Mouse (Mus musculus): ENCODE measurements around the gene Ttc7.
"Not testable (repeated sequence)": the region's sequence is repeated elsewhere in the genome, so short reads cannot be mapped to it uniquely, and the experiment has no call there.

Gene Ttc7

DNA sequence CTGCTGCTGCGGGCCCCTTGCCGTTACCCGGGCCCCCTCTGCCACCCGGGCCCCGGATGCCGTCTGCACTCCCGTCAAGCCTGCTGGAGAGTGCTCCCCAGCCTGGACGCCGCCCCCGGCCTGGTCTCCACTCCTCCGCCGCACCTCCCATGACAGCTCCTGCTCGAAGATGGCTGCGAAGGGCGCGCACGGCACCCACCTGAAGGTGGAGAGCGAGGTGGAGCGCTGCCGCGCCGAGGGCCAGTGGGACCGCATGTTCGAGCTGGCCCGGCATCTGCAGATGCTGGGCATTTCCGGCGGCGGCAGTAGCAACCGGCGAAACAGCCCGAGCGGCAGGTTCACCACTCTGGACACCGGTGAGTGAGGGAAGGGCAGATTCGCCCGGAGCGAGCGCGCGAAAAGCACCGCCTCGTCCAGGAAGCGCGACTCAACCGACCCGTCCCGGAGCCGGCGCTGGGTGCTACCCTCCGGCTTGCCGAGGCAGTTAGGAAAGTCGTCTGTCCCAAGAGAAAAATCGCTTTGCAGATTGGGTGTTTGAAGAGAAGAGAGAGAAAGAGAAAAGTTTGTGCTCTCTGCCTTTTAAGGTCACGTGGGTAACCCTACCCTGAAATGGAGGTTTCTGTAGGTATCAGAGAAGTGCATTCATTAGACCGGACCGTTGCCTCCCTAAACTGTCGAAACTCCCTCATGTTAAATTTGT, 519 bp downstream of the Ttc7 start:
- ChIA-PET CTCF (interaction anchor here in 3 of 4 experiments (0.6 to 1.8 kb wide), 4 partner anchors 17 to 246 kb away, joined by 3 to 9 read pairs (median 5); partner anchors contain the start of gene Mcfd2 (in 1 of the 3)), POLR2A (interaction anchor here (0.5 to 4.1 kb wide), 41 partner anchors 8 to 789 kb away, joined by 3 to 45 read pairs (median 4); partner anchors contain the start of genes Calm2 (in 3 of the 4), Mcfd2 (in 3 of the 4), Cript (in 1 of the 4) and Pigf (in 1 of the 4))

DNA sequence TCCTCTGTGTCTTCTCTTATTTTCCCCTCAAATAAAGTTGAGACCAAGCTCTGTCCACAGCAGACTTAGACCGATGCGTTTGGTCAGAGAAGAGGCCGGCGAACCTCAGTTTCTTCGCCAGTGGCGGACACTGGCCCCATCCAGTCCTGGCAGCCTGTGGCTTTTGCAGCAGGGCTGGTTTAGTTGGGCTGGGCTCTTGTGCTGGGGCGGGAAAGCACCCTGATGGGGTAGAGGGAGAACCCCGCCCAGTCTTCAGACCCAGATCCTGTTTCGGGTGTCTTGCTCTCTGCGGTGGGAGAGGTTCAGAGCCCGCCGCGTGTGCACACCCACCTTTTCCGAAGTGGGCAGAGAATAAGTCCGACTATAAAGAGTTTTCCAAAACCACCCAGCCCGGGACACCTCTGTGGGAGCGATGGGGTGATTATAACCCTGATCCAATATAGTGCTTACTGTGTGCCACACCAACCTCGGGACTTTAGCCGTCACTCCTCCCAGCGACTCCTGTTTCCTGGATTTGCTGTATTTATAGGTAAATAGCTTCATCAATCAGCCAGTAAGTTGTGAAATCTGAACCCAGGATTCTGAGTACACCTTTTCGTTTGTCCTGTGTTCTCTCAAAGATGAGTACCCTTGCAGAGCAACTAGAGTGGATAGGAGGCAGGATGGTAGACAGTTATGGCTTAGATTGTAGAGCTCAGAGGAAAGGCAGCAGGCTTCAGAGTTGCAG, 1.2 kb downstream of the Ttc7 start:
- CTCF ChIA-PET = interaction anchor here in 1 of 4 experiments (0.6 kb wide), 1 partner anchor 318 kb away, joined by 3 read pairs; no protein-coding TSS in a partner anchor
- POLR2A ChIA-PET = interaction anchor here (0.6 to 4.1 kb wide), 17 partner anchors 13 to 690 kb away, joined by 3 to 45 read pairs (median 4); partner anchors contain the start of genes Calm2 (in 1 of the 4), Mcfd2 (in 1 of the 4) and Socs5 (in 1 of the 4)

DNA sequence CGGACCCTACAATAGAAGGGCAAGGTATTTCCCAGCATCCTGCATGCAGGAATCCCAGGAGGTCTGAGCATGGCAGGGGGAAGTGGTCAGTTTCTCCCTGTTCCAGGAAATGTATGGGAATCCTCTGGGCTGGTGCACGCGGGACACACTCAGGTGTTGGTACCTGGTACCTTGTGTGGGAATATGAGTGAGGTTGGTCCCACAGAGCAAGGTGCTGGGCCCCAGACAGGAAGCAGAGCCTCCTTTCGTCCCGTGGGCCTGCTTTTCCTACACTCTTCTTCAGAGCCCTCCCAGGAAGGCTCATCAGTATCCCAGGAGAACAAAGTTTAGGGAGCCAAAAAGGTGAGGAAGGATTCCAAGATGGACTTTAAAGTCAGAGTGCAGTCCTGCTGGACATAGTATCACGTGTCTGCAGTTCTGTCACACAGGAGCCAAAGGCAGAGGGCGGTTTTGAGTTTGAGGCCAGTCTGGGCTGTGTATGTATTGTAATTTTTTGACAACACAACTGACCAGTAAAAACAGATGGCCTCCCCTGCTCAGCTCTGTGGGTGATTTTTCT, 1.9 kb downstream of the Ttc7 start:
- CTCF ChIA-PET = interaction anchor here in 1 of 4 experiments (0.6 kb wide), 1 partner anchor 317 kb away, joined by 3 read pairs; no protein-coding TSS in a partner anchor
- POLR2A ChIA-PET = interaction anchor here in 3 of 4 experiments (0.6 to 4.1 kb wide), 6 partner anchors 12 to 460 kb away, joined by 3 to 45 read pairs (median 6); partner anchors contain the start of genes Mcfd2 (in 1 of the 3) and Socs5 (in 1 of the 3)

DNA sequence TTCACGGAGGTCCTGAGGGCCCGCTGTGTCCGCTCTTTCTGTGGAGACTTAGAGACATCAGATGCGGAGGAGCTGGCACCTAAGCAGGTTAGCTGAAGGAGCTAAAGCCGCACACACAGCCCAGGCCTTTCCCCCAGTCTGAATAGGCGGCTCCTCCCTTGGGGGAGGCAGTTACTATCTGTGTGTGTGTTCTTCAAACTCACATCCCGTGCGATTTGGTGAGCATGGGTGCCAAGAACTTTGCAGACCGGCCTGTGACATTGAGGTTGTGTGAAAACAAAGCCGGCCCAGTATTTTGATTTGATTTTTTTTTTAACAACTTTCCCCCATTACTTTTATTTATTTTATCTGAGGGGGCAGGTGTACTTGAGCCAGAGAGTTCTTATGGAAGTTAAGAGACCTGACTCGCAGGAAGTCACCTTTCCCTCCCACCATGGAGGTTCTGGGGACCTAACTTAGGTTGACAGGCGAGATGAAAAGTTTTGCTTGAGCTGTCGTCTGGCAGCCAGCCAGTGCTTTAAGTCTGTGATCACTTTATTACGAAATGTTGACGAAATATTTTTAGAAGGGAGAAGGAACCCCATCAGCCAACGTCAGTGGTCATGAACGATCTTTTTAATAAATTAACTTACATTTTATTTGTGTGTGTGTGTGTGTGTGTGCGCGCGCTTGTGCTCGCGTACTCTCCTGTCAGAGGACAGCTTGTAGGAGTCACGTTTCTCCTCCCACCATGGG, 3.2 kb downstream of the Ttc7 start:
- CTCF ChIA-PET = interaction anchor here in 2 of 4 experiments (0.5 to 1.3 kb wide), 2 partner anchors 28 to 345 kb away, joined by 3 read pairs; no protein-coding TSS in a partner anchor
- POLR2A ChIA-PET = interaction anchor here in 2 of 4 experiments (0.9 to 1.1 kb wide), 2 partner anchors 20 to 173 kb away, joined by 3 to 10 read pairs; partner anchors contain the start of gene Mcfd2 (in 1 of the 2)

DNA sequence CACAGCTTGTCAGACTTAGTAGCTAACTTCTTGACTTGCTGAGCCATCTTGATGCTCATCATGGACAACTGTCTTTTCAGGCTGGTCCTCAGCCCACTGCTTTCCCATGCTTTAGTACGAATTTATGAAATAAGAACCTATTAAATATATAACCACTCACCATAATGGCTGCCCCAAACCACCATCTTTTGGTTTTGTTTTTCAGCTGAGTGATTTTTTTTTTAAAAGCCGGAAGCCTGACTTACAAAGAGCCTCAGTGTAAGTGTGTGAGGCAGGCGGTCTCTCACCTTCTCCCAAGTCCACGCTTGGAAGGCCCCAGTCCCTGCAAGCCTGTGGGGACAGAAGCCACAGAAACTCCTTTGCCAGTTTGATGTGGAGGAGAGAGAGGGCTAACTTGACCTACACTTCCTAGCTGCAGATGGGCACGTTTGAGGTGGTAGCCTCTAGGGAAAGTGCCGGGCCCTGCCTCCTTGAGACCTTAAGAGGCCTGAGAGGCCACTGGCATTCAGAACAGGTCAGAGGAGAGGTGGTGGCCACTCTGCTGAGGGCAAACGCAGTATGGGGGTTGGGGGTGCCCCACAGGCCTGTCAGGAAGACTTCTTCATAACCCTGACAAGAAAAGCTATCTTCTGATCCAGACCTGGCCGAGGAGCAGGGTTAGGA, 3.9 kb downstream of the Ttc7 start:
- CTCF ChIA-PET = interaction anchor here in 1 of 4 experiments (1.3 kb wide), 1 partner anchor 28 kb away, joined by 3 read pairs; no protein-coding TSS in a partner anchor
- POLR2A ChIA-PET = interaction anchor here in 2 of 4 experiments (0.6 to 2.1 kb wide), 4 partner anchors 21 to 963 kb away, joined by 3 to 10 read pairs (median 4); partner anchors contain the start of gene Mcfd2 (in 1 of the 2)

DNA sequence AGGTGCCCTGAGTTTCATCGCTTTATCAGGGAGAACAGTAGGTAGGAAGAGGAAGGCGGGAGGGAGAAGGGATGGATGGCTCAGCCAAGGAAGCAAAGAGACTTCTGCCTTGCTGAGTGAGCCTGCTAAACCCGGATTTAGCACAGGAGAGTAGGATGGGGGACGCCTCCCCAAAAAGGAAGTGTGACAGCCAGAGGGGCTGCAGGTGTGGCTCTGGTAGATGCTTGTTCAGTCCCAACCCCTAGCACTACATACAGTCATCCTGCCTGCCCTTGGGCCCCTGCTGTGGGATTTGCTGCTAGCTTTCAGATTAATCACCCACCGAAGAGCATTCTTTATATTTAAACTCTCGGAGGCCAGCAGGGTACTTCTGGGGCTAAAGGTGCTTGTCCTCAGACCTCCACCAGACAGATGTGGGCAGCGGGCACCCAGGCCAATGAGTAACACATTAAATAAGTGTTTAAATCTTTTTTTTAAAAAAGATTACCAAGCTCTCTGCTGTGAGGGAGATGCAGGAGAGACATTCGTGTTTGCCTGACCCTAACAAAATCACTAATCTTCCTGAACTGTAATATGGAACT, 4.6 kb downstream of the Ttc7 start:
- CTCF ChIA-PET = interaction anchor here in 2 of 4 experiments (0.6 to 1.3 kb wide), 3 partner anchors 26 to 266 kb away, joined by 3 read pairs; no protein-coding TSS in a partner anchor
- POLR2A ChIA-PET = interaction anchor here in 2 of 4 experiments (0.6 to 2.2 kb wide), 4 partner anchors 28 to 962 kb away, joined by 3 to 11 read pairs (median 4); no protein-coding TSS in a partner anchor

DNA sequence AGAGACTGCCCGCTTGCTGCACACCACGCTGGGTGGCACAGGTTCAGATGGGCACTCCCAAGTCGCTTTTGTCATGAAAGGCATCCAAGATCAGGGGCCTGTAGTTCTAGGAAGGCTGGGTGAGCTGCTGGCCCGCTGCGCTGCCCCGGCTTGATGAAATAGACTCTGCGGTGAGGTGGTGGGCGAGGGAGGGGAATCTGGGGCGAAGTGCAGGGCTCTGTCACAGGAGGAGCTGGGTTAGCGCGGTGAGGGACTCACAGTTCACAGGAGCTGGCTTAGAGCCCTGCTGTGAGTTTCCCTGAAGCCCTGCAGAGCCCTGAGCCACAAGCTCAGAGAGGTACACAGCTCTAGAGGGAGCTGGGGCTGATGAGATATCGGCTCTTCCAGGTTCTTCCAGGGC, 5.4 kb downstream of the Ttc7 start:
- CTCF ChIA-PET = interaction anchor here in 2 of 4 experiments (0.5 to 1.2 kb wide), 4 partner anchors 24 to 313 kb away, joined by 3 to 13 read pairs (median 4); no protein-coding TSS in a partner anchor

DNA sequence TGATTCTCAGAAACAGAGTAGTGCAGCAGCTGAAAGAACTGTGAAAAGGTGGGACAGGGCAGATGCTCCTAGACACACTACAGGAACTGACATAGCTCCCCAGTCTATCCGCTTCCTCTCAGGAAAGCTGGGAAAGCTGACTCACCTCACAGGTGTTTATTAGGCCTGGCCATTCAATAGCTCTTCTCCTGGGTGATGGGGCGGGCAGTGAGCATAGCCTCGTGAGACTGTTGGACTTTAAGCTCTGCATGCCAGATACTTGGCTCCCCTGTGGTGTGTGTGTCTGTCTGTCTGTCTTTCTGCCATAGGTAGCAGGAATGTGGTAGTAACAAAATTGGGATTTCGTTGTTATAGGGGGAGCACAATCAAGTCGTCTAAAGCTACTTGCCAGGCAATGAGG, 6.7 kb downstream of the Ttc7 start:
- POLR2A ChIA-PET = interaction anchor here in 2 of 4 experiments (0.6 to 1.3 kb wide), 2 partner anchors 39 to 685 kb away, joined by 3 to 4 read pairs; partner anchors contain the start of gene Msh6 (in 1 of the 2)
- CTCF ChIA-PET = interaction anchor here in 1 of 4 experiments (0.9 kb wide), 1 partner anchor 25 kb away, joined by 5 read pairs; no protein-coding TSS in a partner anchor

More for the DNA sequence above, 5.4 kb downstream of the Ttc7 start:
- POLR2A ChIA-PET = interaction anchor here in 3 of 4 experiments (0.7 to 2.2 kb wide), 7 partner anchors 27 to 686 kb away, joined by 3 to 11 read pairs (median 5); partner anchors contain the start of genes Calm2 (in 1 of the 3) and Msh6 (in 1 of the 3)

DNA sequence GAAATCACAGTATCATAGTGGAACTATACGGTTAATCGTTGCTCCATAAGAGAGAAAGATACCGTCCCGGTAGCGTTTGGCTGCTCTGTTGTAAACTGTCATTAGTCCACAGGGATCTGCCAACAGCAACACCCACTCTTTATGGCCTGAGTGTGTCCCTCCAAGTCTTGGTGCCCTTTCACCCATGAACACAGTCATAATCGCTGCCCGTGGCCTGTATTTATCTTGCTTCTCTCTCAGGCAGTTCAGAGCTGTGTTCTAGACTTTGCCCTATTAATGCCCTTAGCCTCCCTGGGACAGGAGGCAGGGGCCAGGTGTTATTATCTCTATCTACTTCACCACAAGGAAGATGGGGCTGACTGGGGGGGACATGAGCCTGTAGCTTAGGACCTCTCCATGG, 8.4 kb downstream of the Ttc7 start:
- CTCF ChIA-PET = interaction anchor here in 1 of 4 experiments (1.4 kb wide), 1 partner anchor 246 kb away, joined by 3 read pairs; no protein-coding TSS in a partner anchor

DNA sequence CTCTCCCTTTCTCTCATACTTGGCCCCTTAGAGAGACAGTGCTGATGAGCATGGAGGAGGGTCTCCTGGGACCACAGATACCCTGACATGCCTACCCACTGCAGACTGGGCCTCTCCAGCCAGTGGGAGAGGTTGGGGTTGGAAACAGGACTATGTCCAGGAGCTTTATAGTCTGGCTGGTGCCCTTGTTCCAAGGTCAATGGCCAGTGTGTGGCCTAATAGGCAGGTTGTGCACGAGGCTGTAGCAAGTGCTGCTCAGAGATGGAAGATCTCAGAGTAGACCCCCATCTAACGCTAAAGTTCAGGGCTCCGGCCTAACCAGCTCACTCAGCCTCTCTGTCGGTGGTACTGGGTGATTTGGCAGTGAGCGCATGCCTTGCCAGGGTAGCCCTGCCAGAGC, 9.1 kb downstream of the Ttc7 start:
- POLR2A ChIA-PET = interaction anchor here (0.5 to 2.2 kb wide), 7 partner anchors 10 to 1243 kb away, joined by 3 to 9 read pairs (median 3); partner anchors contain the start of genes Calm2 (in 1 of the 4) and Ttc7 (in 1 of the 4)
- CTCF ChIA-PET = interaction anchor here in 1 of 4 experiments (1.4 kb wide), 1 partner anchor 247 kb away, joined by 3 read pairs; no protein-coding TSS in a partner anchor

More for the DNA sequence above, 8.4 kb downstream of the Ttc7 start:
- POLR2A ChIA-PET = interaction anchor here in 2 of 4 experiments (0.6 to 2.2 kb wide), 3 partner anchors 9 to 414 kb away, joined by 3 to 9 read pairs (median 5); partner anchors contain the start of gene Ttc7 (in 1 of the 2)

DNA sequence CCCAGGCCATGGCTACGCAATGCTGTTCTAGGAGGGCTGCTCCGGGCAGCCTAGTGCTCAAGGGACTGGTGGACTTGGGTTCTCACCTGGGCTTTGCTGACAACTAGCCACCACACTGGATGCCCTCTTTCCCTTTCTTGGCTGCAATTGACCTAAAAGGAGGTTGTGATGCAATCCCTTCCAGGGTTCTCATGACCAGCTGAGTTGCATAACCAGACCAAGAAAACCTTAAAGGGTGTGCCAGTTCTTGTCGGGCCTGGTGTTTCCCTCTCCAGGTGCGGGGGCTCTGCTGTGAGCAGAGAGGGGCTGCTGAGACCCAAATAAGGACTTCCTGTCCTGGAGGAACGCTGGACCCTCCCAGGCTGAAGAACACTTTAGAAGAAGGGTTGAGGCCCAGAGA, 10.4 kb downstream of the Ttc7 start:
- ChIA-PET POLR2A (interaction anchor here in 1 of 4 experiments (0.6 to 0.7 kb wide), 2 partner anchors 279 to 373 kb away, joined by 3 read pairs; no protein-coding TSS in a partner anchor), CTCF (no interaction called here)

DNA sequence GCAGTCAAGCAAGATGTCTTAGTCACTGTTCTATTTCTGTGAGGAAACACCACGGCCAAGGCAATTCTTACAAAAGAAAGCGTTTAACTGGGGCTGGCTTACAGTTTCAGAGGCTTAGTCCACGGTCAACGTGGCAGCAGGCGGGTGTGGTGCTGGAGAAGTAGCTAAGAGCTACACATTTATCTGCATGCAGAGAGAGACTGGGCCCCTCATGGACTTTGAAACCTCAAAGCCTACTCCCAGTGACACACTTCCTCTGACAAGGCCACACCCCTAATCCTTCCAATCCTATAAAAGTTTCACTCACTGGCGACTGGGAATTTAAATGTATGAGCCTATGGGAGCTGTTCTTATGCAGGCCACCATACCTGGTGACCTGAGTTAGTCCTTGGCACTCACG, 13.1 kb downstream of the Ttc7 start:
- POLR2A ChIA-PET = interaction anchor here in 1 of 4 experiments (1.0 to 1.4 kb wide), 4 partner anchors 12 to 152 kb away, joined by 3 read pairs; no protein-coding TSS in a partner anchor
- CTCF ChIA-PET = interaction anchor here in 1 of 4 experiments (1.3 kb wide), 1 partner anchor 19 kb away, joined by 3 read pairs; no protein-coding TSS in a partner anchor

DNA sequence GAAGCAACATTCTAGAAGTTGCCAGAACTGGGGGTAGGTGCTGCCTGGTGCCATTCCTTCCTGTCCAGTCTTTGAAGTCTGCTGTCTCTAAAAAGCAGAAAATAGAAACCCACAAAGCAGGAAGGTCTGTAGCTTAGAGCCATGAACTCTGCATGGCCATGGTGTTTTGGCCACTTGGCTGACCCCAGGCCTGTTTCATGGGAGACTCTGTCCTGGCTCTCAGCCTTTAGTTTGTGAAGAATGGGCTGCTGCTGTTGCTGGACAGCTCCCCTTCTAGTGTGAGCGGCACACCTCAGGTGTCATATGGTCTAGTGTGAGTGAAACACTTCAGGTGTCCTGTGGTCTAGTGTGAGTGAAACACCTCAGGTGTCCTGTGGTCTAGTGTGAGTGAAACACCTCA, 14.0 kb downstream of the Ttc7 start:
- POLR2A ChIA-PET = interaction anchor here in 1 of 4 experiments (1.1 to 1.4 kb wide), 3 partner anchors 13 to 151 kb away, joined by 3 read pairs; no protein-coding TSS in a partner anchor

DNA sequence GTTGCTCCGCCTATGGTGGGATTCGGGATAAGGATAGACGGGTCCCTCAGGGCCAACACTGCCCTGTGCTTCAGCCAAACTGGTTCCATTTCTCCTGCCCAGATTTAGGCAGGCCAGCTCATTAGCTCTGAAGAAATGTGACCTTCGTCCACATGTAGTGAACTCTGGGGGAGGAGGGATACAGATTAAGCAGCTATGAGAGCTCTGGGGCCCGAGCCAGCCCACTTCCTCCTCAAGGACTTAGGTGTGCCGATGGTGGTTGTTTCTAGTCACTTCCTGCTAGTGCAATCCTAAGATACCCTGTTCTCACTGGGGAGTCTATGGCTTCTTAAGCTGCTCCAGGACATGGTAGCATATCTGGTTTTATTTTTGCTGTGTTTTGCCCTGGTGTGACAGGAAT, 16.3 kb downstream of the Ttc7 start:
- CTCF ChIA-PET = interaction anchor here in 2 of 4 experiments (0.9 to 1.0 kb wide), 3 partner anchors 16 to 467 kb away, joined by 3 to 4 read pairs (median 4); no protein-coding TSS in a partner anchor
- POLR2A ChIA-PET = interaction anchor here in 1 of 4 experiments (0.6 to 1.1 kb wide), 3 partner anchors 16 to 331 kb away, joined by 3 to 8 read pairs (median 3); no protein-coding TSS in a partner anchor

More for the DNA sequence above, 14.0 kb downstream of the Ttc7 start:
- CTCF ChIA-PET = not testable (repeated sequence)

DNA sequence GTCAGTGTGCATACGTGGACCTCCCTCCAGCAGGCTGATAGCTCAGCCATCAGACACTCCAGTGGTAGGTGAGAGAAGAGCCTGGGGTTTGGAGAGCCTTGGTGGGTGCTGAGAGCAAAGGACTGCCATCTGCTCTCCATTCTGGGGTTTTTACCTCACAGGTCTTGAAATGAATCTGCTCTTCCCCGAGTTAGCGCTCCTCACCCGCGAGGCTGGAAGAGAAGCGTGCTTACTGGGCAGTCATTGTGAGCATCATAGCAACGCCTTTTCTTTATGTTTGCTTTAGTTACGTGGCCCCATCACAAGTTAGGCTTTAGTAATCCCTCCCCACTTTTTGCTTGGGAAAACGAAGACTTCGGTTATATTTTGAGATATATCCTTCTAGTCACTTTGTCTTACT, 17.7 kb downstream of the Ttc7 start:
- ChIA-PET POLR2A (interaction anchor here in 2 of 4 experiments (1.0 to 1.2 kb wide), 2 partner anchors 11 to 18 kb away, joined by 3 read pairs; partner anchors contain the start of gene Ttc7 (in 1 of the 2)), CTCF (no interaction called here)

DNA sequence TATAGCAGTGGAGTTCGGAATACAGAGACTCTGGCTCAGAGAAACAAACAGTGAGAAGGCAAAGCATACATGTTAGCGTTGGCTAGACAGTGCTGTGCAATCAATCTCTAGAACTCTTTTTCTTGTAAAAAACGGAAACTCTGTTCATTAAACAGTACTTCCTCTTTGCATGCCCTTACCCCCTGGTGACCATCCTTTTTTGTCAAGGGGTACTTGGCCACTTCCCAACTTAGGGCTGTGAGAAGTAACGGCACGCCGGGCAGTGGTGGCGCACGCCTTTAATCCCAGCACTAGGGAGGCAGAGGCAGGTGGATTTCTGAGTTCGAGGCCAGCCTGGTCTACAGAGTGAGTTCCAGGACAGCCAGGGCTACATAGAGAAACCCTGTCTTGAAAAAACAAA, 18.9 kb downstream of the Ttc7 start:
- POLR2A ChIA-PET = not testable (repeated sequence)
- CTCF ChIA-PET = interaction anchor here in 2 of 4 experiments (0.5 to 0.7 kb wide), 3 partner anchors 24 to 269 kb away, joined by 3 read pairs; no protein-coding TSS in a partner anchor
